Mouse (Mus musculus): ENCODE measurements around the gene Osgepl1. TPM values are rescaled to one million over a fixed set of nuclear protein-coding genes. Genes with fewer than 3 reads are reported as not detected.
"Not testable (repeated sequence)": the region's sequence is repeated elsewhere in the genome, so short reads cannot be mapped to it uniquely, and the experiment has no call there.

The Osgepl1 gene
- 10 to 100 TPM; 14.3 to 21.9 TPM for total RNA-seq (2021)
- long read RNA-seq, experiment 1, transcript Osgepl1-201 (8 exons, 1,868 nt): major isoform, 16 of 22 reads
- long read RNA-seq, experiment 1, partial matches to known transcripts: 1 of 22 reads
- long read RNA-seq, experiment 1, other reads (novel, unspliced or antisense): 4 of 22 reads
- long read RNA-seq, experiment 2, partial matches to known transcripts: 0 of 4 reads
- long read RNA-seq, experiment 2, other reads (novel, unspliced or antisense): 3 of 4 reads

GRCm38 (mm10) chr1:53312989-53313967 lies at the start of gene Osgepl1:
TSS of gene Osgepl1 (plus strand) at chr1:53313624.
- DNase-seq: peak; percentile 89 to 91

GRCm38 (mm10) chr1:53264958-53265612 lies 48.3 kb upstream of the Osgepl1 start:
- not testable (repeated sequence) for DNase-seq

- peak; percentile 22 to 50 for DNase-seq
Observed at GRCm38 (mm10) chr1:53269901-53270300, 43.5 kb upstream of the Osgepl1 start.

- DNase-seq: peak; percentile 41 to 50
Observed at GRCm38 (mm10) chr1:53272646-53273045, 40.8 kb upstream of the Osgepl1 start.

GRCm38 (mm10) chr1:53291197-53291596 lies 22.2 kb upstream of the Osgepl1 start:
- no peak for DNase-seq

- peak; percentile 97 to 98 for DNase-seq
Observed at GRCm38 (mm10) chr1:53296581-53297383, 16.6 kb upstream of the Osgepl1 start, which contains the start of the genes Pms1, Ormdl1 and Gm28778. TSS of gene Pms1 (minus strand) at chr1:53297018. TSS of gene Ormdl1 (plus strand) at chr1:53297095. TSS of gene Gm28778 (plus strand) at chr1:53297111.

GRCm38 (mm10) chr1:53300506-53300905 lies 12.9 kb upstream of the Osgepl1 start:
- peak; percentile 28 to 34 for DNase-seq

GRCm38 (mm10) chr1:53321662-53322344 lies 8.4 kb downstream of the Osgepl1 start:
- no peak for DNase-seq

- no peak for DNase-seq
Observed at GRCm38 (mm10) chr1:53323254-53323653, 9.8 kb downstream of the Osgepl1 start.

- no peak for DNase-seq
Observed at GRCm38 (mm10) chr1:53324277-53324676, 10.9 kb downstream of the Osgepl1 start.

- DNase-seq: no peak
Observed at GRCm38 (mm10) chr1:53324827-53325494, 11.5 kb downstream of the Osgepl1 start.

- DNase-seq: not testable (repeated sequence)
Observed at GRCm38 (mm10) chr1:53333527-53333926, 20.1 kb downstream of the Osgepl1 start.

- DNase-seq: no peak
Observed at GRCm38 (mm10) chr1:53335465-53335864, 22.0 kb downstream of the Osgepl1 start.

- DNase-seq: not testable (repeated sequence)
Observed at GRCm38 (mm10) chr1:53337403-53337802, 24.0 kb downstream of the Osgepl1 start.

GRCm38 (mm10) chr1:53341071-53341470 lies 27.6 kb downstream of the Osgepl1 start:
- DNase-seq: no peak

- DNase-seq: peak; percentile 97 to 98
Observed at GRCm38 (mm10) chr1:53352327-53353261, 39.2 kb downstream of the Osgepl1 start, which contains the start of the genes Asdurf, Gm28551 and Asnsd1. TSS of gene Asdurf (minus strand) at chr1:53352619. TSS of gene Gm28551 (minus strand) at chr1:53352667. TSS of gene Asnsd1 (minus strand) at chr1:53352752.

- no peak for DNase-seq
Observed at GRCm38 (mm10) chr1:53358988-53359387, 45.6 kb downstream of the Osgepl1 start.
